Mouse (Mus musculus) limb, embryonic 12.5 days (tissue): ENCODE results near the gene Sel1l3. TPM values are rescaled to one million over a fixed set of nuclear protein-coding genes. Genes with fewer than 3 reads are reported as not detected.

Source experiments
- ATAC-seq: fragments of 200-750 bp; cut with Nextera tagmentation; 2 replicates; pipeline ENCODE4 v1.8.0; 2017; ENCODE audit warnings: low read depth, moderate TSS enrichment; ENCODE audit not compliant: insufficient number of reproducible peaks, insufficient read depth, low FRiP score, low TSS enrichment
- H3K27ac ChIP-seq: fragments of 300-500 bp; sonication (generic); 2 replicates; pipeline ENCODE4 v1.5.1; 2016; ENCODE audit warnings: mild to moderate bottlenecking, moderate library complexity
- H3K27me3 ChIP-seq: fragments of 300-500 bp; sonication (generic); 2 replicates; pipeline ENCODE4 v1.6.1; 2016; ENCODE audit warnings: mild to moderate bottlenecking, moderate library complexity
- H3K36me3 ChIP-seq: fragments of 300-500 bp; sonication (generic); 2 replicates; pipeline ENCODE4 v1.6.1; 2016; ENCODE audit warnings: mild to moderate bottlenecking, moderate library complexity
- H3K4me1 ChIP-seq: fragments of 300-500 bp; sonication (generic); replicated peaks from 2 replicates; pipeline ENCODE4 v1.6.1; 2016
- H3K4me2 ChIP-seq: fragments of 300-500 bp; sonication (generic); 2 replicates; pipeline ENCODE4 v1.6.1; 2016; ENCODE audit warnings: mild to moderate bottlenecking, moderate library complexity
- H3K4me3 ChIP-seq: fragments of 300-500 bp; sonication (generic); replicated peaks from 2 replicates; pipeline ENCODE4 v1.5.1; 2016; ENCODE audit warnings: mild to moderate bottlenecking
- H3K9ac ChIP-seq: fragments of 300-500 bp; sonication (generic); replicated peaks from 2 replicates; pipeline ENCODE4 v1.6.1; 2016; ENCODE audit warnings: mild to moderate bottlenecking, moderate library complexity
- H3K9me3 ChIP-seq: fragments of 300-500 bp; sonication (generic); 2 replicates; pipeline ENCODE4 v1.6.1; 2016; ENCODE audit warnings: mild to moderate bottlenecking, moderate library complexity
- WGBS: fragments of 180-500 bp; shearing (Covaris S2); methylation state at CpG from one replicate; pipeline ENCODE4 v1.1.7; 2016; 5-methylcytosine and 5-hydroxymethylcytosine counted together
- polyA plus RNA-seq: library from polyadenylated mRNA; unstranded; fragments of >200 nt; fragmentation: Nextera tagmentation; extraction: Ambion mirVana; gene quantifications from 2 replicates; pipeline ENCODE4 v1.2.1, GENCODE M21; 2016

Sel1l3 gene
- polyA plus RNA-seq, 1 experiment from 2014 or later: 1.3 TPM

- ATAC-seq: no peak
- no peak overlapping the region for H3K27ac ChIP-seq
- H3K9ac ChIP-seq: no peak overlapping the region
- 92% methylated on average over 3 of the region's 3 CpGs for WGBS
- no peaks in the 10 kb centered on the region for H3K27me3 ChIP-seq
- H3K4me2 ChIP-seq: no peak overlapping the region
- no peak overlapping the region for H3K4me3 ChIP-seq
- H3K36me3 ChIP-seq: no peaks in the 10 kb centered on the region
- H3K4me1 ChIP-seq: no peaks in the 10 kb centered on the region
- H3K9me3 ChIP-seq: no peaks in the 10 kb centered on the region
Measured at GRCm38 (mm10) chr5:53194841-53195240, 18.9 kb downstream of the Sel1l3 start.

DNA sequence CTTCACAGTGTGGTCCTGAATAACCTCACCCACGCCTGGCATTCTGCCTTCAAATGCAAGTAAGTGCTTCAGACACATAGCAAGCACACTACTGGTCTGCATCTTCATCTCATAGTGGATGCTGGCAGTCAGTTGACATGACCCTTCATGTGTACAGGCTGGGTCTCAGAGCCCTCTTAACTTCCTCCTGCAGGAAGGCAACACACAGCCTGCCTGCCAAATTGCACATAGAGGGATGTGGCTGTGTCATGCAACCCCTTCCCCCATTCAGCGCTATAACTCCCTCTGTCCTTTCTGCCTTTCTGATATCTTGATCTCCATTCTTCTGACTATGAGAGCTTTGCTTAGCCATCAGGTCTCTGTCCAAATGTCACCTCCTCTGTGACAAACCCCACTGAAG, 19.3 kb downstream of the Sel1l3 start:
- no peak overlapping the region for H3K4me2 ChIP-seq
- H3K4me1 ChIP-seq: no peaks in the 10 kb centered on the region
- H3K27me3 ChIP-seq: no peaks in the 10 kb centered on the region
- WGBS: 80% methylated on average over 2 of the region's 2 CpGs
- no peak overlapping the region for H3K4me3 ChIP-seq
- no peaks in the 10 kb centered on the region for H3K9me3 ChIP-seq
- ATAC-seq: no peak
- H3K36me3 ChIP-seq: no peaks in the 10 kb centered on the region
- H3K9ac ChIP-seq: no peak overlapping the region
- H3K27ac ChIP-seq: no peak overlapping the region

DNA sequence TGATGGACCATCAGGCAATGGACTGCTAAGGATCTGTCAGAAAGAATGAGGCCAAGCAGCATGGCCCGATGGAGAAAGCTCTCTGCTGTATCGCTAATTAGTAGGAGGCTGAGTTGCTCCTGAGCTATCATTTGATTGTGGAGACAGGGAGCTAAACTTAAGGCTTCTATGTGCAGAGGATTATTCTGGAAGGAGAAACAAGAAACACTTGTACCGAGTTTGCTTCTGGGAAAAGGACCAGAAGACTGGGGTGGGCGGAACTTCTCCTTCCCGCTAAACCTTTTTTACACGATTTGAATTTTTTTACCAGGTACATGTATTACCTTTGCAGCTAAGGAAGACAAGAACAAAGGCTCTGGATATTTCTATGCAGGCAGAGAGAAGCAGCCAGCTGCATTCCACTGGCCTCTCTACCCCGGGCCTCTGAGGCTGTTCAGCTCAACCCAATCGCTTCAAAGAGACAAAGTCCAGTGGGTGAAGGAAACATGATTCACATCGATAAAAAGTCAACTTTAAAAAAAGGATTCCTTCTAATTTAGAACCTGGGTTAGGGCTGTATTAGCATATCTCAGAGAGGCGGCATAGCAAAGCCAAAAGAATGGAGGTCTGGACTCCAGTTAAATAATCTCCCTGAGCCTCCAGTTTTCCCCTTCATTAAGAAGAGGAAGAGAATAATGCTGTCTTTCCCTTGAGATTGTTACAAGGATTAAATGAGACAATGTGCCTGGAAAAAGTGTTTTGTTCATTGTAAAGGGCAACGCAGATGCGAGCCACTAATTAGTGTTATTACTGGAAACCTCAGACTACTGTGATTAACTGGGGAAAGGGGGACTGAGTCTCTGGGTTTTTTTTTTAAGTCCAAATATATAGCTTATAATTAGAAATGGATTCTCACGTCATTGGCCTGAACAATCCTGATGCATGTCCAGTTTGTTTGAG, 20.4 kb downstream of the Sel1l3 start:
- Histone ChIP-seq H3K4me2 (no peak overlapping the region), H3K27me3 (no peaks in the 10 kb centered on the region), H3K9ac (no peak overlapping the region), H3K36me3 (no peaks in the 10 kb centered on the region), H3K9me3 (no peaks in the 10 kb centered on the region), H3K27ac (no peak overlapping the region), H3K4me1 (no peaks in the 10 kb centered on the region), H3K4me3 (no peak overlapping the region)
- no peak for ATAC-seq
- 78% methylated on average over 13 of the region's 13 CpGs for WGBS

DNA sequence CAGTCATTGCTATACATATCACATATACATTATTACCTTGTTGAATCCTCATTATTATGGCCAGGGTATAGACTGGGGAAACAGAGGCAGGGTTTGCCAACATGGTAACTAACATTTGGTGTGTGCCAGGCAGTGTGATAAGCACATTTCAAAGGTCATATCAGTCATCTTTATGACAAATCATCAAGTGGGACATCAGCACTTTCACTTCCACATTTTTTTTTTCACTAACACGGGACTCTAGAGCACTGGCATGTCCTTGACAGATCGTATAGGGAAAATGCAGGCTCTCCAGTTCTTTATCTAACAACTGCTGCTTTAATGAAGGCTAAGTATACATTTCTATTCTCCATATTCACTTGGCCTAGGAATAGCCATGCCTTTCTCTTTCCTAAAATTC, 25.1 kb downstream of the Sel1l3 start:
- Histone ChIP-seq H3K27me3 (no peaks in the 10 kb centered on the region), H3K4me2 (no peak overlapping the region), H3K27ac (no peak overlapping the region), H3K36me3 (no peaks in the 10 kb centered on the region), H3K9me3 (no peaks in the 10 kb centered on the region), H3K9ac (no peak overlapping the region), H3K4me3 (no peak overlapping the region), H3K4me1 (no peaks in the 10 kb centered on the region)
- no peak for ATAC-seq
- WGBS: 75% methylated on average over 2 of the region's 2 CpGs

- Histone ChIP-seq H3K27ac (no peak overlapping the region), H3K9me3 (no peaks in the 10 kb centered on the region), H3K27me3 (no peaks in the 10 kb centered on the region), H3K9ac (no peak overlapping the region), H3K4me2 (no peak overlapping the region), H3K4me1 (no peaks in the 10 kb centered on the region), H3K4me3 (no peak overlapping the region), H3K36me3 (no peaks in the 10 kb centered on the region)
- WGBS: 79% methylated on average over 10 of the region's 10 CpGs
- no peak for ATAC-seq
Measured at GRCm38 (mm10) chr5:53187245-53187644, 26.5 kb downstream of the Sel1l3 start.

DNA sequence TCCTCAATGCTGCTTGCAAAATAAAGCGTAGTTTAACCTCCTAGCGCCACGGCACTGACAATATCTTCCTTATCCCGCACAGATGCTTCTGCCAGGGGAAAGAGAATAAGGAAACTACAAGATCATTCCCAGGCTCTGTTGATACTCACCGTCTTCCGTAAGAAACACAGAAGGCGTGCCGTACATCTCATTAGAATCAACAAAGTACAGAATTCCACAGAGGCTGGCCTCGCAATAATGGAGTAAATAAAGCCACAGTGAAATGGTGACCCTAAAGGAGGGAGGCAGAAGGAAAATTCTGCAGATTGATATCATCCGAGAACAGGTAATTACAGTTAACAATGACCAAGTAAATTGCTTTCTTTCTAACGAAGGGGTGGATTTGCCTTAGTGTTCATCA, 27.9 kb downstream of the Sel1l3 start:
- Histone ChIP-seq H3K36me3 (no peaks in the 10 kb centered on the region), H3K4me1 (no peaks in the 10 kb centered on the region), H3K9me3 (no peaks in the 10 kb centered on the region), H3K27me3 (no peaks in the 10 kb centered on the region), H3K4me2 (no peak overlapping the region), H3K9ac (no peak overlapping the region), H3K4me3 (no peak overlapping the region), H3K27ac (no peak overlapping the region)
- WGBS: 81% methylated on average over 11 of the region's 11 CpGs
- no peak for ATAC-seq

- Histone ChIP-seq H3K4me2 (no peak overlapping the region), H3K27me3 (no peaks in the 10 kb centered on the region), H3K36me3 (no peaks in the 10 kb centered on the region), H3K4me1 (no peaks in the 10 kb centered on the region), H3K27ac (no peak overlapping the region), H3K4me3 (no peak overlapping the region), H3K9me3 (no peaks in the 10 kb centered on the region), H3K9ac (no peak overlapping the region)
- WGBS: 93% methylated on average over 5 of the region's 5 CpGs
- no peak for ATAC-seq
Measured at GRCm38 (mm10) chr5:53179965-53180364, 33.8 kb downstream of the Sel1l3 start.

- ATAC-seq: no peak
- Histone ChIP-seq H3K27me3 (no peaks in the 10 kb centered on the region), H3K27ac (no peak overlapping the region), H3K4me3 (no peak overlapping the region), H3K36me3 (no peaks in the 10 kb centered on the region), H3K4me1 (no peaks in the 10 kb centered on the region), H3K9ac (no peak overlapping the region), H3K9me3 (no peaks in the 10 kb centered on the region), H3K4me2 (no peak overlapping the region)
- 57% methylated on average over 6 of the region's 6 CpGs for WGBS
Measured at GRCm38 (mm10) chr5:53176703-53177102, 37.0 kb downstream of the Sel1l3 start.

DNA sequence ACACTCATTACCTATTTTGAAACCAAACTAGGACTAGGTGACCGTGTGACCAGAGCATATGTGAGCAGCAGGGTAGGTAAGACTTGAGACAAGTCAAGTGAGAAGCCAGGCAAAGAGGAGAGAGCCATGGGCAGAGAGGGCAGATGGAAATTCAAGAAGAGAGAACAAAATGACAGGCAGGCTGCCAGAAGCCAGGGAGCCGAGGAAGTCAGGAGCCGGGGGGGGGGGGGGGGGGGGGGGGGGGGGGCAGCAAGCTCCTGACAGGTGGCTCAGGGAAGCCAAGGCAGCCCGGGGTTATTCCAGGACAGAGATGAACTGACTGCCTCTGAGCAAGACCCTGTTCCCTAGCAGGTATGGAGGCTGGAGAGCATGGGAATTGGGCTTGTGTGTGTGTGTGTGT, 37.7 kb downstream of the Sel1l3 start:
- Histone ChIP-seq H3K9me3 (no peaks in the 10 kb centered on the region), H3K9ac (no peak overlapping the region), H3K4me2 (no peak overlapping the region), H3K27ac (no peak overlapping the region), H3K4me3 (no peak overlapping the region), H3K4me1 (no peaks in the 10 kb centered on the region), H3K27me3 (no peaks in the 10 kb centered on the region), H3K36me3 (no peaks in the 10 kb centered on the region)
- 55% methylated on average over 2 of the region's 4 CpGs for WGBS
- ATAC-seq: no peak

GRCm38 (mm10) chr5:53175195-53175594, 38.5 kb downstream of the Sel1l3 start:
- no peaks in the 10 kb centered on the region for H3K4me1 ChIP-seq
- no peak overlapping the region for H3K4me2 ChIP-seq
- ATAC-seq: no peak
- no peak overlapping the region for H3K4me3 ChIP-seq
- H3K27me3 ChIP-seq: no peaks in the 10 kb centered on the region
- no peak overlapping the region for H3K27ac ChIP-seq
- no peaks in the 10 kb centered on the region for H3K9me3 ChIP-seq
- no peak overlapping the region for H3K9ac ChIP-seq
- no peaks in the 10 kb centered on the region for H3K36me3 ChIP-seq
- WGBS: 77% methylated on average over 3 of the region's 3 CpGs

GRCm38 (mm10) chr5:53174461-53174860, 39.3 kb downstream of the Sel1l3 start:
- no peak overlapping the region for H3K27ac ChIP-seq
- H3K36me3 ChIP-seq: no peaks in the 10 kb centered on the region
- H3K4me1 ChIP-seq: no peaks in the 10 kb centered on the region
- WGBS: 81% methylated on average over 12 of the region's 12 CpGs
- H3K27me3 ChIP-seq: no peaks in the 10 kb centered on the region
- H3K4me3 ChIP-seq: no peak overlapping the region
- no peak for ATAC-seq
- no peaks in the 10 kb centered on the region for H3K9me3 ChIP-seq
- no peak overlapping the region for H3K4me2 ChIP-seq
- no peak overlapping the region for H3K9ac ChIP-seq

DNA sequence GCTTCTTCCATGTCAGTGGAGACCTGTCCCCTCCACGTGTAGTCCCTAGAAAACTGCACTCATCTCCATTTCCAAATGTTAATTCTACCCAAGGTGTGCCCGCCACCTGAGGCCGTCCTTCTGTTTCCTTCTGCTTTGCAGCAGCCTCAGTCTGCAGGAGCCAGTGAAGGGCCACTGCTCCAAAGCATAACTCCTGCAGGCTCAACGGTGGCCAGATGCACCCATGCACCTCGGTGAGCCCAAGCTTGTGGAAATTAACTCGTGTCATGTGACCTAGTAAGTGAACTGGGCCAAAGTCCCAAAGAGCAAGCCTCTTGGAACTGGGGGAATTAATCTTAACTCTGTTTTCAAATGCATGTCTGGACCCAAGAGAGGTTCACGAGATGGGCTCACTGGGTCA, 40.8 kb downstream of the Sel1l3 start:
- 83% methylated on average over 7 of the region's 7 CpGs for WGBS
- no peak for ATAC-seq

More for the DNA sequence above, 40.8 kb downstream of the Sel1l3 start:
- no peak overlapping the region for H3K4me3 ChIP-seq
- H3K36me3 ChIP-seq: no peaks in the 10 kb centered on the region
- no peaks in the 10 kb centered on the region for H3K4me1 ChIP-seq
- no peak overlapping the region for H3K9ac ChIP-seq
- no peaks in the 10 kb centered on the region for H3K9me3 ChIP-seq
- H3K27me3 ChIP-seq: no peaks in the 10 kb centered on the region
- no peak overlapping the region for H3K4me2 ChIP-seq
- no peak overlapping the region for H3K27ac ChIP-seq
